Mouse (Mus musculus): ENCODE measurements around the gene Fntb. TPM values are rescaled to one million over a fixed set of nuclear protein-coding genes. Genes with fewer than 3 reads are reported as not detected.

The Fntb gene
- polyA plus RNA-seq, 1 experiment from 2014 or later = 48.8 TPM

DNA sequence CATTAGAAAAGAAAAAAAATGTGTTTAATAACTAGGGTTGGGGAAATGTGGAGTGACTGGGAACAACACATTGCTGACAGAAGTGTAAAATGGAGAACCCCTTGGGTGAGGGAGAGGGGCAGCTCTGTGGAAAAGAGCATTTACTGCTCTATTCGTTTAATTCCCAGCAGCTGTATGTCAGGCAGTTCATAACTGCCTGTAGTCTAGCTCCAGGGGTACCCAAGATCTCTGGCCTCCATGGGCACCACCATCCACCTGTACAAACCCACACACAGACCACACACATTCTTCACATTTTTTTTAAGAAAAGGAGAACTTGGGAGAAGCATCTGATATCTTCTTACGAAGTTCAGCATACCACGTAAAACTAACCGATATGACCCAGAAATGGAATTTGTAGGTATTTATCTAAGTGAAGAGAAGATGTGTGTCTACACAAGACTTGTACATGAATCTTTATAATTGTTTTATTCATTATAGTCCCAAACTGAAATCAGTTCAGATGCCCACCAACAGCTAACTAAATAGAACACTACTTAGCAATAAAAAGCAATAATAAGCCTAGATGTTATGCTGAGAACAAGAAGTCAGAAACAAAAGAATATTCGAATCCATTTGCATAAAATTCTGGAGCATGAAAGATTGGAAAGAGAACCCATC is 5.6 kb downstream of the Fntb start:
- Histone ChIP-seq H3K4me2 (ENCODE audit: low read depth, severe bottlenecking) (no peak overlapping the region), H3K27me3 (ENCODE audit: control insufficient read depth, insufficient read depth, low read length) (no peaks in the 10 kb centered on the region), H3K4me1 (ENCODE audit: control insufficient read depth, insufficient read depth, low read length) (no peaks in the 10 kb centered on the region), H3K9me3 (ENCODE audit: control insufficient read depth, low read length) (no peaks in the 10 kb centered on the region), H3K36me3 (ENCODE audit: control insufficient read depth, insufficient read depth, low read length) (no peaks in the 10 kb centered on the region), H3K27ac (replicated peaks; ENCODE audit: low read depth, low read length) (no peak overlapping the region), H3K9ac (ENCODE audit: low read length) (no peak overlapping the region), H3K4me3 (ENCODE audit: low read depth, low read length) (no peak overlapping the region)
- DNase-seq (ENCODE audit: low spot score) (no peak), ATAC-seq (ENCODE audit: insufficient number of reproducible peaks, low FRiP score, low TSS enrichment, low read depth) (no peak)
- WGBS = 85% methylated on average over 5 of the region's 5 CpGs

DNA sequence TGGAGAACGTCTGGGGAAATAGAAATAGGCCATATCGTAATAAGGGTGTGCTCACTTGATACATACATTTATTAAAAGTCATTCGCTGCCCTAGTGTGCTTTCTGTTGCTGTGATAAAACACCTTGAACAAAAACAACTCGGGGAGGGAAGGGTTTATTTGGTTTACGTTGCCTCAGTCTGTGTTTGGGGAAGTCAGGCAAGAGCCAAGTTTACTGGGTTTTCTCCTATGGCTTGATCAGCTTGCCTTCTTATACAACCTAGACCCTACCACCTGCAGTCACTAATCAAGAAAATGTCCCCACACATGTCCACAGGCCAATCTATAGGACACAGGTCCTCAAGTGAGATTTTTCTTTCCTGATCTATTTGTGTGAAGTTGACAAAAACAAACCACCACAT is 6.2 kb downstream of the Fntb start:
- no peaks in the 10 kb centered on the region for H3K4me1 ChIP-seq (ENCODE audit: control insufficient read depth, insufficient read depth, low read length)
- H3K27me3 ChIP-seq (ENCODE audit: control insufficient read depth, insufficient read depth, low read length) = no peaks in the 10 kb centered on the region
- ATAC-seq (ENCODE audit: insufficient number of reproducible peaks, low FRiP score, low TSS enrichment, low read depth) = no peak
- H3K4me3 ChIP-seq (ENCODE audit: low read depth, low read length) = no peak overlapping the region
- no peak overlapping the region for H3K9ac ChIP-seq (ENCODE audit: low read length)
- WGBS = 92% methylated on average over 5 of the region's 5 CpGs
- H3K4me2 ChIP-seq (ENCODE audit: low read depth, severe bottlenecking) = no peak overlapping the region
- no peaks in the 10 kb centered on the region for H3K36me3 ChIP-seq (ENCODE audit: control insufficient read depth, insufficient read depth, low read length)
- H3K9me3 ChIP-seq (ENCODE audit: control insufficient read depth, low read length) = no peaks in the 10 kb centered on the region
- H3K27ac ChIP-seq (replicated peaks; ENCODE audit: low read depth, low read length) = no peak overlapping the region
- DNase-seq (ENCODE audit: low spot score) = no peak

DNA sequence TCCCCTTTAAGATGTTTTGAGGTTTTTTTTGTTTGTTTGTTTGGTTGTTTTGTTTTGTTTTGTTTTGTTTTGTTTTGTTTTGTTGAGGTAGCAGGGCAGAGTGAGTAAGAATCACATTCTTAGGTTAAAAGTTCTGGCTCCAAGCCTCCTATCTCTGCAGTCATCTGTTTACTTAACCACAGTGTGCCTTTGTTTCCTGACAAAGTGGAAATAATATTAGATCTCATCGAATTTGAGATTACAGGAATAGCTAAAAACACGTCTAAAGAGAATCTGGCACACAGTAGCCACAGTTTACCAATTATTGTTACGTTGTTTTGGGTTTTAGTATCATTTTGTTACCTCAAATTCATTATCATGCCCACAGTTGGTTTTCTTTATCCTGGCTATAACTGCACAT is 9.3 kb downstream of the Fntb start:
- no peak overlapping the region for H3K27ac ChIP-seq (replicated peaks; ENCODE audit: low read depth, low read length)
- WGBS = 90% methylated on average over 3 of the region's 3 CpGs
- no peaks in the 10 kb centered on the region for H3K4me1 ChIP-seq (ENCODE audit: control insufficient read depth, insufficient read depth, low read length)
- H3K4me2 ChIP-seq (ENCODE audit: low read depth, severe bottlenecking) = no peak overlapping the region
- no peak overlapping the region for H3K4me3 ChIP-seq (ENCODE audit: low read depth, low read length)
- H3K9ac ChIP-seq (ENCODE audit: low read length) = no peak overlapping the region
- no peaks in the 10 kb centered on the region for H3K36me3 ChIP-seq (ENCODE audit: control insufficient read depth, insufficient read depth, low read length)
- no peaks in the 10 kb centered on the region for H3K9me3 ChIP-seq (ENCODE audit: control insufficient read depth, low read length)
- H3K27me3 ChIP-seq (ENCODE audit: control insufficient read depth, insufficient read depth, low read length) = no peaks in the 10 kb centered on the region
- DNase-seq (ENCODE audit: low spot score) (no peak), ATAC-seq (ENCODE audit: insufficient number of reproducible peaks, low FRiP score, low TSS enrichment, low read depth) (no peak)

GRCm38 (mm10) chr12:76775132-76775531 is 9.7 kb downstream of the Fntb start:
- no peak for ATAC-seq (ENCODE audit: insufficient number of reproducible peaks, low FRiP score, low TSS enrichment, low read depth)
- no peak overlapping the region for H3K4me3 ChIP-seq (ENCODE audit: low read depth, low read length)
- H3K4me2 ChIP-seq (ENCODE audit: low read depth, severe bottlenecking) = no peak overlapping the region
- 57% methylated on average over 4 of the region's 4 CpGs for WGBS
- H3K27ac ChIP-seq (replicated peaks; ENCODE audit: low read depth, low read length) = no peak overlapping the region
- H3K36me3 ChIP-seq (ENCODE audit: control insufficient read depth, insufficient read depth, low read length) = no peaks in the 10 kb centered on the region
- H3K4me1 ChIP-seq (ENCODE audit: control insufficient read depth, insufficient read depth, low read length) = no peaks in the 10 kb centered on the region
- H3K27me3 ChIP-seq (ENCODE audit: control insufficient read depth, insufficient read depth, low read length) = no peaks in the 10 kb centered on the region
- DNase-seq (ENCODE audit: low spot score) = no peak
- H3K9me3 ChIP-seq (ENCODE audit: control insufficient read depth, low read length) = no peaks in the 10 kb centered on the region
- no peak overlapping the region for H3K9ac ChIP-seq (ENCODE audit: low read length)

GRCm38 (mm10) chr12:76776898-76777297 is 11.5 kb downstream of the Fntb start:
- no peaks in the 10 kb centered on the region for H3K9me3 ChIP-seq (ENCODE audit: control insufficient read depth, low read length)
- ATAC-seq (ENCODE audit: insufficient number of reproducible peaks, low FRiP score, low TSS enrichment, low read depth) (no peak), DNase-seq (ENCODE audit: low spot score) (no peak)

GRCm38 (mm10) chr12:76777845-76778244 is 12.5 kb downstream of the Fntb start:
- no peak overlapping the region for H3K9ac ChIP-seq (ENCODE audit: low read length)

More at GRCm38 (mm10) chr12:76776898-76777297, 11.5 kb downstream of the Fntb start:
- WGBS = 92% methylated on average over 5 of the region's 5 CpGs
- H3K9ac ChIP-seq (ENCODE audit: low read length) = no peak overlapping the region
- no peaks in the 10 kb centered on the region for H3K4me1 ChIP-seq (ENCODE audit: control insufficient read depth, insufficient read depth, low read length)
- no peak overlapping the region for H3K4me3 ChIP-seq (ENCODE audit: low read depth, low read length)
- no peak overlapping the region for H3K27ac ChIP-seq (replicated peaks; ENCODE audit: low read depth, low read length)
- no peaks in the 10 kb centered on the region for H3K36me3 ChIP-seq (ENCODE audit: control insufficient read depth, insufficient read depth, low read length)
- H3K4me2 ChIP-seq (ENCODE audit: low read depth, severe bottlenecking) = no peak overlapping the region
- no peaks in the 10 kb centered on the region for H3K27me3 ChIP-seq (ENCODE audit: control insufficient read depth, insufficient read depth, low read length)

GRCm38 (mm10) chr12:76778305-76779083 is 13.1 kb downstream of the Fntb start:
- no peaks in the 10 kb centered on the region for H3K4me1 ChIP-seq (ENCODE audit: control insufficient read depth, insufficient read depth, low read length)
- H3K27ac ChIP-seq (replicated peaks; ENCODE audit: low read depth, low read length) = no peak overlapping the region
- no peaks in the 10 kb centered on the region for H3K36me3 ChIP-seq (ENCODE audit: control insufficient read depth, insufficient read depth, low read length)
- 81% methylated on average over 10 of the region's 10 CpGs for WGBS
- H3K4me2 ChIP-seq (ENCODE audit: low read depth, severe bottlenecking) = no peak overlapping the region
- no peaks in the 10 kb centered on the region for H3K9me3 ChIP-seq (ENCODE audit: control insufficient read depth, low read length)
- no peaks in the 10 kb centered on the region for H3K27me3 ChIP-seq (ENCODE audit: control insufficient read depth, insufficient read depth, low read length)
- ATAC-seq (ENCODE audit: insufficient number of reproducible peaks, low FRiP score, low TSS enrichment, low read depth) (no peak), DNase-seq (ENCODE audit: low spot score) (no peak)
- no peak overlapping the region for H3K4me3 ChIP-seq (ENCODE audit: low read depth, low read length)
- H3K9ac ChIP-seq (ENCODE audit: low read length) = no peak overlapping the region

More at GRCm38 (mm10) chr12:76777845-76778244, 12.5 kb downstream of the Fntb start:
- Histone ChIP-seq H3K27ac (replicated peaks; ENCODE audit: low read depth, low read length) (no peak overlapping the region), H3K27me3 (ENCODE audit: control insufficient read depth, insufficient read depth, low read length) (no peaks in the 10 kb centered on the region), H3K4me1 (ENCODE audit: control insufficient read depth, insufficient read depth, low read length) (no peaks in the 10 kb centered on the region), H3K36me3 (ENCODE audit: control insufficient read depth, insufficient read depth, low read length) (no peaks in the 10 kb centered on the region), H3K4me2 (ENCODE audit: low read depth, severe bottlenecking) (no peak overlapping the region), H3K9me3 (ENCODE audit: control insufficient read depth, low read length) (no peaks in the 10 kb centered on the region), H3K4me3 (ENCODE audit: low read depth, low read length) (no peak overlapping the region)
- no peak for DNase-seq (ENCODE audit: low spot score)
- ATAC-seq (ENCODE audit: insufficient number of reproducible peaks, low FRiP score, low TSS enrichment, low read depth) = no peak

GRCm38 (mm10) chr12:76779951-76780350 is 14.6 kb downstream of the Fntb start:
- H3K4me2 ChIP-seq (ENCODE audit: low read depth, severe bottlenecking) = no peak overlapping the region

More at GRCm38 (mm10) chr12:76779951-76780350, 14.6 kb downstream of the Fntb start:
- no peak for ATAC-seq (ENCODE audit: insufficient number of reproducible peaks, low FRiP score, low TSS enrichment, low read depth)
- 84% methylated on average over 5 of the region's 5 CpGs for WGBS
- no peaks in the 10 kb centered on the region for H3K4me1 ChIP-seq (ENCODE audit: control insufficient read depth, insufficient read depth, low read length)
- no peaks in the 10 kb centered on the region for H3K27me3 ChIP-seq (ENCODE audit: control insufficient read depth, insufficient read depth, low read length)
- no peak overlapping the region for H3K9ac ChIP-seq (ENCODE audit: low read length)
- no peak overlapping the region for H3K27ac ChIP-seq (replicated peaks; ENCODE audit: low read depth, low read length)
- H3K36me3 ChIP-seq (ENCODE audit: control insufficient read depth, insufficient read depth, low read length) = no peaks in the 10 kb centered on the region
- H3K4me3 ChIP-seq (ENCODE audit: low read depth, low read length) = no peak overlapping the region
- DNase-seq (ENCODE audit: low spot score) = no peak
- no peaks in the 10 kb centered on the region for H3K9me3 ChIP-seq (ENCODE audit: control insufficient read depth, low read length)
